Mouse (Mus musculus) erythroblast, embryonic 14.5 days (primary cell): ENCODE data around the gene Tenm3.

Experiments used
- GATA1 ChIP-seq: IDR thresholded peaks from 2 replicates; pipeline ENCODE4 v1.6.1; 2012; ENCODE audit warnings: low read length, inconsistent platforms, mixed read lengths
- TAL1 ChIP-seq: IDR thresholded peaks from 3 replicates; pipeline ENCODE4 v1.6.1; 2012; ENCODE audit warnings: low read length, inconsistent platforms, mixed read lengths

- TF ChIP-seq GATA1 (no peak), TAL1 (no peak)
Measured at GRCm38 (mm10) chr8:48439491-48439890, 404.3 kb downstream of the Tenm3 start.
